Mouse (Mus musculus) ES-CJ7 (cell line): ENCODE data around the gene Tuba1c.
A peak's percentile ranks its signal among the peaks of the same experiment; 100 is the strongest.
"Not testable (repeated sequence)": the region's sequence is repeated elsewhere in the genome, so short reads cannot be mapped to it uniquely, and the experiment has no call there.

Source experiments
- DNase-seq: peaks from one replicate; pipeline ENCODE4 v3.0.0; 2011; ENCODE audit warnings: low read depth, low spot score

Tuba1c gene

GRCm38 (mm10) chr15:99056332-99056731 lies 26.6 kb downstream of the Tuba1c start:
- DNase-seq: peak; percentile 92

- no peak for DNase-seq
Observed at GRCm38 (mm10) chr15:99065557-99066165, 36.0 kb downstream of the Tuba1c start.

GRCm38 (mm10) chr15:99071988-99072387 lies 42.3 kb downstream of the Tuba1c start:
- peak; percentile 42 for DNase-seq

GRCm38 (mm10) chr15:99074019-99074599 lies 44.4 kb downstream of the Tuba1c start, which contains the start of gene Troap:
Gene Troap, plus strand, starts transcription at chr15:99074575.
- peak; percentile 33 for DNase-seq

- DNase-seq: peak; percentile 96
Observed at GRCm38 (mm10) chr15:99074600-99075333, 45.1 kb downstream of the Tuba1c start.

- DNase-seq: not testable (repeated sequence)
Observed at GRCm38 (mm10) chr15:99076011-99076410, 46.3 kb downstream of the Tuba1c start.

- DNase-seq: no peak
Observed at GRCm38 (mm10) chr15:99078181-99078910, 48.7 kb downstream of the Tuba1c start.

GRCm38 (mm10) chr15:99079804-99080203 lies 50.1 kb downstream of the Tuba1c start:
- no peak for DNase-seq

- no peak for DNase-seq
Observed at GRCm38 (mm10) chr15:99082322-99082721, 52.6 kb downstream of the Tuba1c start.

- no peak for DNase-seq
Observed at GRCm38 (mm10) chr15:99082840-99083239, 53.1 kb downstream of the Tuba1c start.

- peak; percentile 57 for DNase-seq
Observed at GRCm38 (mm10) chr15:99083258-99083657, 53.6 kb downstream of the Tuba1c start.

- DNase-seq: peak; percentile 32
Observed at GRCm38 (mm10) chr15:99083867-99084557, 54.3 kb downstream of the Tuba1c start.

- no peak for DNase-seq
Observed at GRCm38 (mm10) chr15:99084618-99085017, 54.9 kb downstream of the Tuba1c start.

GRCm38 (mm10) chr15:99085997-99086396 lies 56.3 kb downstream of the Tuba1c start:
- no peak for DNase-seq

GRCm38 (mm10) chr15:99087253-99088075 lies 57.8 kb downstream of the Tuba1c start, which contains the start of gene C1ql4:
Gene C1ql4, minus strand, starts transcription at chr15:99087817.
- DNase-seq: peak; percentile 66
